ENCODE assay signal across 28 mouse cellular contexts in the genomic region with DNA sequence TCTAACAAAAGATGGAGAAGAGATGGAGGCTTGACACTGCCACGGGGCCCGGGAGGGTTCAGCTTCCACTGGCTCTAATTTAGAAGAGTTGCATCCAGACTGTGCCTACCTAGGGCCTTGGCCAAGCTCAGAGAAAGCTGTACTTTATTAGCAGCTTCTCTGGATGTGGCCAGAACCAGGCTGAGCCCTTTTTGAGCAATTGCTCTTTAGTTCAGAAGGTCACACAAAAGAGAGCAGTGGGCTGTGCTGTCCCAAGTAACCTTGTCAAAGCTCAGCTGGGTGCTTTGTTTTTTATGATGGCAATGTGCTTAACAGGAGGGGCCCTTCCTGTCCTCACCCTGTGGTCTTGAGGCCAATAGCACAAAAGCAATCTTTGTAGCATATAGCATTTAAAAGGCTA. TPM values are rescaled to one million over a fixed set of nuclear protein-coding genes. Genes with fewer than 3 reads are reported as not detected.
DNase-seq lines count a peak whose midpoint lies in the region; ATAC-seq and TF ChIP-seq lines count a peak whose summit lies in the region.
"Had no signal": no experiment of that assay in that cellular context is flagged by ENCODE, and none has a peak within 500 bp of the region (broad histone marks: within the 10 kb centered on the region; RNA-seq: fewer than 3 reads in every experiment).

No protein-coding gene starts in this region.

- peak overlapping the region; percentile 28; the same call in 1 of the 2 replicates for H3K27ac ChIP-seq in layer of hippocampus, adult 2 months
- peak overlapping the region; percentile 14; the same call in 1 of the 2 replicates for H3K27ac ChIP-seq in MEL (ENCODE audit: control insufficient read depth, low read depth, low read length)
- H3K27ac ChIP-seq in liver, embryonic 13.5 days: peak overlapping the region; percentile 98
- H3K27ac ChIP-seq in stomach, embryonic 16.5 days (ENCODE audit: low read length): 0 out of 2 replicates have a peak overlapping the region, but pooled peaks have one; percentile 28
- H3K27ac ChIP-seq: embryonic facial prominence, embryonic 13.5 days; forebrain, embryonic 10.5 days; forebrain, embryonic 15.5 days; hindbrain, embryonic 10.5 days; hindbrain, embryonic 15.5 days; midbrain, embryonic 13.5 days had no signal

- H3K27me3 ChIP-seq in MEL (ENCODE audit: control insufficient read depth in 1 of 2, insufficient read depth in 2 of 2, low read length in 2 of 2): no peaks in the 10 kb centered on the region
- H3K27me3 ChIP-seq in liver, embryonic 13.5 days: no peaks in the 10 kb centered on the region
- no peaks in the 10 kb centered on the region for H3K27me3 ChIP-seq in stomach, embryonic 16.5 days (ENCODE audit: control insufficient read depth, insufficient read depth, low read length)
- H3K27me3 ChIP-seq: embryonic facial prominence, embryonic 13.5 days; forebrain, embryonic 15.5 days; hindbrain, embryonic 15.5 days; midbrain, embryonic 13.5 days had no signal

- 0 out of 2 replicates have a peak overlapping the region, but pooled peaks have one; percentile 8 for H3K4me2 ChIP-seq in liver, embryonic 13.5 days
- no peak overlapping the region for H3K4me2 ChIP-seq in stomach, embryonic 16.5 days (ENCODE audit: low read depth, low read length)
- H3K4me2 ChIP-seq: embryonic facial prominence, embryonic 13.5 days; forebrain, embryonic 15.5 days; hindbrain, embryonic 15.5 days; midbrain, embryonic 13.5 days had no signal

- no peak for TF ChIP-seq CTCF in layer of hippocampus, adult 2 months (conservative IDR thresholded peaks at IDR 0.05)
- TF ChIP-seq CTCF in MEL (IDR thresholded peaks at IDR 0.05 in 2 of 3, conservative IDR thresholded peaks at IDR 0.05 in 1 of 3; ENCODE audit: control insufficient read depth in 1 of 3, insufficient read depth in 1 of 3, low read depth in 2 of 3, low read length in 3 of 3, poor library complexity in 1 of 3, severe bottlenecking in 1 of 3): no peak

- no peak for TF ChIP-seq RAD21 in MEL (IDR thresholded peaks at IDR 0.05; ENCODE audit: low read depth, low read length)

- H3K4me1 ChIP-seq in MEL (ENCODE audit: control insufficient read depth in 1 of 2, insufficient read depth in 2 of 2, low read length in 2 of 2): peaks cover 25 to 29% of the 10 kb centered on the region in 2 experiments
- peaks cover 94% of the 10 kb centered on the region for H3K4me1 ChIP-seq in liver, embryonic 13.5 days (replicated peaks)
- H3K4me1 ChIP-seq in stomach, embryonic 16.5 days (ENCODE audit: control insufficient read depth, insufficient read depth, low read length): peaks cover 18% of the 10 kb centered on the region; the same call in 1 of the 2 replicates
- H3K4me1 ChIP-seq: embryonic facial prominence, embryonic 13.5 days; forebrain, embryonic 10.5 days; hindbrain, embryonic 15.5 days; megakaryocyte, embryonic 14.5 days had no signal

- H3K4me3 ChIP-seq in layer of hippocampus, adult 2 months: no peak overlapping the region
- no peak overlapping the region for H3K4me3 ChIP-seq in MEL (ENCODE audit: control insufficient read depth in 1 of 2, insufficient read depth in 1 of 2, low read depth in 2 of 2, low read length in 2 of 2)
- H3K4me3 ChIP-seq in liver, embryonic 13.5 days (replicated peaks): no peak overlapping the region
- no peak overlapping the region for H3K4me3 ChIP-seq in stomach, embryonic 16.5 days (replicated peaks; ENCODE audit: low read length)
- H3K4me3 ChIP-seq: embryonic facial prominence, embryonic 13.5 days; forebrain, embryonic 10.5 days; forebrain, embryonic 15.5 days; hindbrain, embryonic 10.5 days; hindbrain, embryonic 15.5 days; megakaryocyte, embryonic 14.5 days; midbrain, embryonic 13.5 days had no signal

- H3K36me3 ChIP-seq in MEL (ENCODE audit: control insufficient read depth in 1 of 2, insufficient read depth in 2 of 2, low read length in 2 of 2): peaks cover 0 to 32% of the 10 kb centered on the region in 2 experiments; a peak in 2 of 4 replicates
- no peaks in the 10 kb centered on the region for H3K36me3 ChIP-seq in liver, embryonic 13.5 days
- no peaks in the 10 kb centered on the region for H3K36me3 ChIP-seq in stomach, embryonic 16.5 days (ENCODE audit: control insufficient read depth, insufficient read depth, low read length)
- H3K36me3 ChIP-seq: embryonic facial prominence, embryonic 13.5 days; forebrain, embryonic 10.5 days; forebrain, embryonic 15.5 days; hindbrain, embryonic 10.5 days; hindbrain, embryonic 15.5 days; midbrain, embryonic 13.5 days had no signal

- TF ChIP-seq POLR2A in MEL (IDR thresholded peaks at IDR 0.05; ENCODE audit: control insufficient read depth in 1 of 2, insufficient read depth in 1 of 2, low read depth in 1 of 2, low read length in 2 of 2, poor library complexity in 1 of 2): no peak

- H3K9ac ChIP-seq in MEL (ENCODE audit: control insufficient read depth, low read depth, low read length, poor library complexity, severe bottlenecking): peak overlapping the region; percentile 10; the same call in 1 of the 2 replicates
- peak overlapping the region; percentile 69 for H3K9ac ChIP-seq in liver, embryonic 13.5 days
- no peak overlapping the region for H3K9ac ChIP-seq in stomach, embryonic 16.5 days (ENCODE audit: low read length)
- H3K9ac ChIP-seq: embryonic facial prominence, embryonic 13.5 days; forebrain, embryonic 15.5 days; hindbrain, embryonic 15.5 days; midbrain, embryonic 13.5 days had no signal

- H3K79me2 ChIP-seq in MEL (ENCODE audit: control insufficient read depth, insufficient read depth, low read length, poor library complexity): no peaks in the 10 kb centered on the region

- no peaks in the 10 kb centered on the region for H3K9me3 ChIP-seq in MEL (replicated peaks; ENCODE audit: insufficient read depth, low read length)
- no peaks in the 10 kb centered on the region for H3K9me3 ChIP-seq in liver, embryonic 13.5 days (replicated peaks)
- no peaks in the 10 kb centered on the region for H3K9me3 ChIP-seq in stomach, embryonic 16.5 days (replicated peaks; ENCODE audit: control insufficient read depth, low read length)
- H3K9me3 ChIP-seq: embryonic facial prominence, embryonic 13.5 days; forebrain, embryonic 10.5 days; forebrain, embryonic 15.5 days; hindbrain, embryonic 10.5 days; hindbrain, embryonic 15.5 days; megakaryocyte, embryonic 14.5 days; midbrain, embryonic 13.5 days had no signal

- WGBS in liver, embryonic 13.5 days (ENCODE audit: insufficient replicate concordance): 43% methylated on average over 2 of the region's 2 CpGs
- 65% methylated on average over 2 of the region's 2 CpGs for WGBS in stomach, embryonic 16.5 days

- DNase-seq in layer of hippocampus, adult 2 months (ENCODE audit: low spot score in 2 of 2): no peak
- no peak for DNase-seq in layer of hippocampus, adult 18-20 months (ENCODE audit: low spot score in 2 of 2)
- no peak for DNase-seq in MEL (ENCODE audit: low read depth, low spot score)
- DNase-seq in liver, embryonic 13.5 days: no peak
- no peak for DNase-seq in kidney, postnatal 4 days
- no peak for DNase-seq in cerebellum, postnatal 25 days
- DNase-seq: adrenal gland, adult 8-10 months; cerebellum, adult 9-10 months; heart, postnatal 14 days; kidney, adult 11 months; kidney, postnatal 25 days; layer of hippocampus, postnatal 36 days; left cerebral cortex, postnatal 4 days; lung, postnatal 4 days; right cerebral cortex, postnatal 14 days; thymus, adult 2 months; thymus, postnatal 36 days had no signal

- ATAC-seq in liver, embryonic 13.5 days (ENCODE audit: low read depth): no peak
- no peak for ATAC-seq in stomach, embryonic 16.5 days (ENCODE audit: insufficient read depth, low FRiP score)
- ATAC-seq: activated CD4-positive, CD25-positive, alpha-beta regulatory T cell, adult 4 months; forebrain, embryonic 15.5 days; inflammation-experienced regulatory T-cells, adult 6 months; midbrain, embryonic 13.5 days had no signal

- peak in 1 of 2 experiments; percentile 2; a peak in 1 of 4 replicates for TF ChIP-seq EP300 in MEL (IDR thresholded peaks at IDR 0.05; ENCODE audit: low read depth in 1 of 2, low read length in 2 of 2)

TF ChIP-seq in MEL, 35 proteins besides CTCF, POLR2A, EP300 and RAD21 (continues in another document):
- TF ChIP-seq HCFC1 (IDR thresholded peaks at IDR 0.05; ENCODE audit: low read depth, low read length): no peak
- TF ChIP-seq NRF1 (IDR thresholded peaks at IDR 0.05; ENCODE audit: insufficient read depth, low read depth, low read length, poor library complexity, severe bottlenecking): no peak
- no peak for TF ChIP-seq SMC3 (IDR thresholded peaks at IDR 0.05; ENCODE audit: low read depth, low read length)
- TF ChIP-seq GATA1 (IDR thresholded peaks at IDR 0.05; ENCODE audit: low read depth, low read length): no peak
- no peak for TF ChIP-seq UBTF (IDR thresholded peaks at IDR 0.05; ENCODE audit: borderline replicate concordance, insufficient read depth, low read depth, low read length)
- no peak for TF ChIP-seq KAT2A (conservative IDR thresholded peaks at IDR 0.05; ENCODE audit: low read depth, low read length)
- no peak for TF ChIP-seq E2F4 (IDR thresholded peaks at IDR 0.05; ENCODE audit: borderline replicate concordance, low read depth, low read length)

RNA-seq across cellular contexts. Expression of a gene that starts 47.8 kb away (rescaled TPM):
- total RNA-seq in layer of hippocampus, adult 2 months (2021): 10 to 100 TPM; 32.8 to 34.6 TPM
- 10 to 100 TPM; 35.2 to 35.6 TPM for total RNA-seq in layer of hippocampus, adult 18-20 months (2021)
- total RNA-seq in MEL (2012; rRNA removed): 11.5 and 14.0 TPM in 2 replicates
- 10 to 100 TPM in 1 of 2 experiments, not detected in 1; 17.5 TPM for polyA plus RNA-seq in MEL (2012; ENCODE audit: insufficient read depth in 1 of 2, insufficient read length in 2 of 2, low read depth in 1 of 2, low replicate concordance in 2 of 2, missing spikeins in 1 of 2)
- polyA plus RNA-seq in liver, embryonic 13.5 days (2015; fragmentation: Nextera tagmentation; extraction: Ambion mirVana): 0.43 and 0.59 TPM in 2 replicates
- 2.1 and 2.5 TPM in 2 replicates for polyA plus RNA-seq in stomach, embryonic 16.5 days (2015; fragmentation: Nextera tagmentation; extraction: Ambion mirVana)
- total RNA-seq: monocyte, adult 5-6 weeks had no signal

RNA-seq across cellular contexts. Expression of a gene that starts 57.4 kb away (rescaled TPM):
- total RNA-seq in layer of hippocampus, adult 2 months (2021): 10 to 100 TPM; 64.1 to 76.0 TPM
- 10 to 100 TPM; 66.2 to 67.1 TPM for total RNA-seq in layer of hippocampus, adult 18-20 months (2021)
- total RNA-seq in MEL (2012; rRNA removed): 5.9 and 7.2 TPM in 2 replicates
- polyA plus RNA-seq in MEL (2012; ENCODE audit: insufficient read depth in 1 of 2, insufficient read length in 2 of 2, low read depth in 1 of 2, low replicate concordance in 2 of 2, missing spikeins in 1 of 2): 1 to 10 TPM in 1 of 2 experiments, not detected in 1; 7.9 TPM
- 31.4 and 35.1 TPM in 2 replicates for polyA plus RNA-seq in liver, embryonic 13.5 days (2015; fragmentation: Nextera tagmentation; extraction: Ambion mirVana)
- polyA plus RNA-seq in stomach, embryonic 16.5 days (2015; fragmentation: Nextera tagmentation; extraction: Ambion mirVana): 24.0 and 30.0 TPM in 2 replicates
- total RNA-seq: monocyte, adult 5-6 weeks had no signal

RNA-seq across cellular contexts. Expression of a gene that starts 57.8 kb away (rescaled TPM):
- 10 to 100 TPM; 19.1 to 22.8 TPM for total RNA-seq in layer of hippocampus, adult 2 months (2021)
- 10 to 100 TPM; 23.1 to 28.3 TPM for total RNA-seq in layer of hippocampus, adult 18-20 months (2021)
- 37.1 and 43.1 TPM in 2 replicates for total RNA-seq in MEL (2012; rRNA removed)
- polyA plus RNA-seq in MEL (2012; ENCODE audit: insufficient read depth in 1 of 2, insufficient read length in 2 of 2, low read depth in 1 of 2, low replicate concordance in 2 of 2, missing spikeins in 1 of 2): 10 to 100 TPM in 1 of 2 experiments, not detected in 1; 67.8 TPM
- polyA plus RNA-seq in liver, embryonic 13.5 days (2015; fragmentation: Nextera tagmentation; extraction: Ambion mirVana): 31.3 and 32.3 TPM in 2 replicates
- 64.7 and 66.0 TPM in 2 replicates for polyA plus RNA-seq in stomach, embryonic 16.5 days (2015; fragmentation: Nextera tagmentation; extraction: Ambion mirVana)

Comparison
In these comparisons a context has a peak if more than half of its experiments do, and no peak if none do; other contexts are left out.
1. H3K27ac ChIP-seq: peak in every context shown above with its lines; median percentile 98 in liver, embryonic 13.5 days; 28 in layer of hippocampus, adult 2 months; 28 in stomach, embryonic 16.5 days; 14 in MEL.